In genomic region chr10:81344421-81345161, GRCm38 (mm10) we compare ENCODE assay signal across 14 mouse cellular contexts. TPM values are rescaled to one million over a fixed set of nuclear protein-coding genes. Genes with fewer than 3 reads are reported as not detected.
DNase-seq lines count a peak whose midpoint lies in the region; TF ChIP-seq lines count a peak whose summit lies in the region.
"Had no signal": no experiment of that assay in that cellular context is flagged by ENCODE, and none has a peak within 500 bp of the region (broad histone marks: within the 10 kb centered on the region; RNA-seq: fewer than 3 reads in every experiment).

No protein-coding gene starts in this region.

- no peak for DNase-seq in cerebellum, adult 2 months
- DNase-seq in cerebellum, postnatal 4 days (ENCODE audit: low spot score in 2 of 2), result no peak
- DNase-seq in kidney, adult 2 months, result peak; percentile 49
- no peak for DNase-seq in kidney, postnatal 4 days
- peak; percentile 78 for DNase-seq in 416B (ENCODE audit: low read depth)
- peak; percentile 56 for DNase-seq in adrenal gland, postnatal 25 days
- DNase-seq in left cerebral cortex, postnatal 14 days (ENCODE audit: low spot score in 2 of 2), result no peak
- no peak for DNase-seq in neural tube, embryonic 10.5 days (ENCODE audit: extremely low spot score, low spot score)
- DNase-seq: gastrocnemius, postnatal 14 days had no signal

- H3K4me1 ChIP-seq in cerebellum, adult 2 months (ENCODE audit: control insufficient read depth, insufficient read depth, low read length), result peaks cover 3% of the 10 kb centered on the region
- peaks cover 8% of the 10 kb centered on the region; the same call in 1 of the 2 replicates for H3K4me1 ChIP-seq in kidney, adult 2 months (ENCODE audit: control insufficient read depth, insufficient read depth, low read length)

- no peak overlapping the region for H3K27ac ChIP-seq in cerebellum, adult 2 months (ENCODE audit: insufficient read depth, low read length)
- H3K27ac ChIP-seq in kidney, adult 2 months (ENCODE audit: insufficient read depth, low read depth, low read length), result no peak overlapping the region
- H3K27ac ChIP-seq: hindbrain, embryonic 10.5 days; limb, embryonic 15.5 days; stomach, embryonic 15.5 days had no signal

- 37% methylated on average over 8 of the region's 8 CpGs for WGBS in cerebellum, adult 2 months
- 39% methylated on average over 8 of the region's 8 CpGs for WGBS in kidney, adult 2 months

- no peaks in the 10 kb centered on the region for H3K36me3 ChIP-seq in kidney, adult 2 months (ENCODE audit: control insufficient read depth, insufficient read depth, low read length)

- intact Hi-C loops in left cerebral cortex, postnatal 14 days (cut with DNase I), result loop anchor here (5.0 kb wide), 1 partner anchor 57 kb away; no protein-coding TSS in a partner anchor

- no peak overlapping the region for H3K4me3 ChIP-seq in cerebellum, adult 2 months (replicated peaks; ENCODE audit: insufficient read depth, low read depth, low read length)
- H3K4me3 ChIP-seq in kidney, adult 2 months (ENCODE audit: insufficient read depth, low read depth, low read length), result no peak overlapping the region
- H3K4me3 ChIP-seq: erythroblast, embryonic 14.5 days; hindbrain, embryonic 10.5 days; limb, embryonic 15.5 days; stomach, embryonic 15.5 days had no signal

- TF ChIP-seq CTCF in cerebellum, adult 2 months (IDR thresholded peaks at IDR 0.05; ENCODE audit: borderline replicate concordance, insufficient read depth, low read depth, low read length), result peak; percentile 39; the same call in 1 of the 2 replicates
- 0 out of 2 replicates have a peak, but pooled peaks have one; percentile 9 for TF ChIP-seq CTCF in kidney, adult 2 months (conservative IDR thresholded peaks at IDR 0.05; ENCODE audit: insufficient read depth, insufficient read length, low read depth, low read length)

- no peak for TF ChIP-seq POLR2A in cerebellum, adult 2 months (IDR thresholded peaks at IDR 0.05; ENCODE audit: borderline replicate concordance, insufficient read depth, low read length)
- no peak for TF ChIP-seq POLR2A in kidney, adult 2 months (IDR thresholded peaks at IDR 0.05; ENCODE audit: low read depth, low read length)

- no peaks in the 10 kb centered on the region; the same call in 1 of the 2 replicates for H3K27me3 ChIP-seq in cerebellum, adult 2 months (ENCODE audit: control insufficient read depth, insufficient read depth, low read length)
- H3K27me3 ChIP-seq in kidney, adult 2 months (replicated peaks; ENCODE audit: control insufficient read depth, insufficient read depth, low read length), result no peaks in the 10 kb centered on the region

RNA-seq across cellular contexts. Expression of gene Gipc3, which starts 1.5 kb away (rescaled TPM):
- 0.97 and 1.0 TPM in 2 replicates for polyA plus RNA-seq in cerebellum, adult 2 months (2012; rRNA removed)
- polyA plus RNA-seq in kidney, adult 2 months (2012; rRNA removed), result 1.4 and 1.5 TPM in 2 replicates
- 4.5 and 4.7 TPM in 2 replicates for total RNA-seq in adrenal gland, postnatal 25 days (2021)
- under 1 TPM; 0.51 to 0.97 TPM for total RNA-seq in left cerebral cortex, postnatal 14 days (2021)
- total RNA-seq: megakaryocyte-erythroid progenitor cell, adult 5-6 weeks had no signal
- polyA plus RNA-seq: hindbrain, embryonic 10.5 days had no signal

RNA-seq across cellular contexts. Expression of gene Hmg20b, which starts 5.7 kb away (rescaled TPM):
- polyA plus RNA-seq in cerebellum, adult 2 months (2012; rRNA removed), result 42.7 and 43.4 TPM in 2 replicates
- 66.4 and 82.1 TPM in 2 replicates for polyA plus RNA-seq in kidney, adult 2 months (2012; rRNA removed)
- 102 and 111 TPM in 2 replicates for total RNA-seq in adrenal gland, postnatal 25 days (2021)
- 10 to 100 TPM; 21.4 to 23.3 TPM for total RNA-seq in left cerebral cortex, postnatal 14 days (2021)

RNA-seq across cellular contexts. Expression of gene Mfsd12, which starts 12.7 kb away (rescaled TPM):
- 34.8 and 35.0 TPM in 2 replicates for polyA plus RNA-seq in cerebellum, adult 2 months (2012; rRNA removed)
- polyA plus RNA-seq in kidney, adult 2 months (2012; rRNA removed), result 23.4 and 28.1 TPM in 2 replicates
- total RNA-seq in adrenal gland, postnatal 25 days (2021), result 14.3 and 21.6 TPM in 2 replicates
- 10 to 100 TPM; 37.8 to 38.9 TPM for total RNA-seq in left cerebral cortex, postnatal 14 days (2021)

RNA-seq across cellular contexts. Expression of gene Tbxa2r, which starts 16.1 kb away (rescaled TPM):
- 2.2 and 3.2 TPM in 2 replicates for polyA plus RNA-seq in cerebellum, adult 2 months (2012; rRNA removed)
- 16.6 and 21.7 TPM in 2 replicates for polyA plus RNA-seq in kidney, adult 2 months (2012; rRNA removed)
- total RNA-seq in adrenal gland, postnatal 25 days (2021), result 65.7 and 69.5 TPM in 2 replicates
- 1 to 10 TPM; 1.3 to 1.5 TPM for total RNA-seq in left cerebral cortex, postnatal 14 days (2021)

RNA-seq across cellular contexts. Expression of gene 4930404N11Rik, which starts 21.0 kb away (rescaled TPM):
- 0.24 and 0.36 TPM in 2 replicates for polyA plus RNA-seq in cerebellum, adult 2 months (2012; rRNA removed)
- polyA plus RNA-seq in kidney, adult 2 months (2012; rRNA removed), result 0.16 and 0.61 TPM in 2 replicates
- total RNA-seq in adrenal gland, postnatal 25 days (2021), result 1.4 and 2.4 TPM in 2 replicates
- total RNA-seq in left cerebral cortex, postnatal 14 days (2021), result 1 to 10 TPM in 1 of 2 experiments, under 1 TPM in 1; 0.93 to 1.3 TPM

Comparison
In these comparisons a context has a peak if more than half of its experiments do, and no peak if none do; other contexts are left out.
1. DNase-seq: peak in kidney, adult 2 months (single experiment), 416B (single experiment) and adrenal gland, postnatal 25 days (single experiment); none in cerebellum, adult 2 months (0 of 2), cerebellum, postnatal 4 days (0 of 2), kidney, postnatal 4 days (0 of 2), left cerebral cortex, postnatal 14 days (0 of 2) and neural tube, embryonic 10.5 days (single experiment).